Mouse (Mus musculus) liver, postnatal 0 days (tissue): ENCODE measurements at regions not wholly inside any gene's neighbourhood (a gene's known extent, or its start where the extent isn't known, plus 50 kb on each side); places are given as distances from the start of the nearest gene placed in this dataset.
"Not testable (repeated sequence)": the region's sequence is repeated elsewhere in the genome, so short reads cannot be mapped to it uniquely, and the experiment has no call there.

Source experiments
- ATAC-seq: fragments of 200-750 bp; cut with Nextera tagmentation; 2 replicates; pipeline ENCODE4 v1.8.0; 2017; ENCODE audit warnings: mild to moderate bottlenecking, moderate library complexity
- DNase-seq: peaks from one replicate; pipeline ENCODE4 v3.0.0-alpha.2; 2016
- H3K27ac ChIP-seq: fragments of 300-500 bp; sonication (generic); 2 replicates; pipeline ENCODE4 v1.5.1; 2014; ENCODE audit warnings: antibody characterized with exemption, moderate library complexity, mild to moderate bottlenecking, low read depth
- H3K27me3 ChIP-seq: fragments of 300-500 bp; sonication (generic); 2 replicates; pipeline ENCODE4 v1.6.1; 2014; ENCODE audit warnings: low read length, control low read depth, mixed read lengths; ENCODE audit not compliant: insufficient read depth
- H3K36me3 ChIP-seq: fragments of 300-500 bp; sonication (generic); replicated peaks from 2 replicates; pipeline ENCODE4 v1.6.1; 2014; ENCODE audit warnings: mild to moderate bottlenecking, control low read depth, low read length, moderate library complexity, mixed read lengths; ENCODE audit not compliant: insufficient read depth
- H3K4me1 ChIP-seq: fragments of 300-500 bp; sonication (generic); 2 replicates; pipeline ENCODE4 v1.6.1; 2014; ENCODE audit warnings: antibody characterized with exemption, mild to moderate bottlenecking, control low read depth; ENCODE audit not compliant: insufficient read depth
- H3K4me2 ChIP-seq: fragments of 300-500 bp; sonication (generic); 2 replicates; pipeline ENCODE4 v1.6.1; 2014; ENCODE audit warnings: low read depth, mild to moderate bottlenecking, low read length, moderate library complexity, mixed read lengths
- H3K4me3 ChIP-seq: fragments of 300-500 bp; sonication (generic); 2 replicates; pipeline ENCODE4 v1.5.1; 2014; ENCODE audit warnings: low read depth, low read length
- H3K9ac ChIP-seq: fragments of 300-500 bp; sonication (generic); replicated peaks from 2 replicates; pipeline ENCODE4 v1.6.1; 2014; ENCODE audit warnings: mild to moderate bottlenecking, moderate library complexity
- H3K9me3 ChIP-seq: fragments of 300-500 bp; sonication (generic); 2 replicates; pipeline ENCODE4 v1.6.1; 2016; ENCODE audit warnings: mild to moderate bottlenecking, control low read depth, low read length, mixed read lengths
- CTCF ChIP-seq: sonication (generic); IDR thresholded peaks from 2 replicates; pipeline ENCODE4 v1.5.1; 2016; ENCODE audit warnings: antibody characterized with exemption, low read depth
- EP300 ChIP-seq: IDR thresholded peaks from 2 replicates; pipeline ENCODE4 v1.6.1; 2016; ENCODE audit warnings: antibody characterized with exemption, low read depth, mild to moderate bottlenecking
- WGBS: fragments of 180-500 bp; shearing (Covaris S2); extraction: QIAGEN DNeasy Blood & Tissue Kit; methylation state at CpG from one replicate; pipeline ENCODE4 v1.1.7; 2014; ENCODE audit not compliant: insufficient replicate concordance; 5-methylcytosine and 5-hydroxymethylcytosine counted together

GRCm38 (mm10) chr13:10909122-10909751 lies 548.6 kb upstream of the Chrm3 start:
- no peak for ATAC-seq
- Histone ChIP-seq H3K27me3 (no peaks in the 10 kb centered on the region), H3K9ac (no peak overlapping the region), H3K36me3 (no peaks in the 10 kb centered on the region), H3K4me3 (no peak overlapping the region), H3K4me1 (no peaks in the 10 kb centered on the region), H3K4me2 (no peak overlapping the region), H3K9me3 (no peaks in the 10 kb centered on the region), H3K27ac (no peak overlapping the region)
- 31% methylated on average over 2 of the region's 2 CpGs for WGBS
- TF ChIP-seq EP300 (no peak), CTCF (no peak)
- DNase-seq: no peak

- ATAC-seq: no peak
Measured at GRCm38 (mm10) chr13:10867864-10868263, 507.2 kb upstream of the Chrm3 start.

GRCm38 (mm10) chr13:10855947-10856561 lies 495.4 kb upstream of the Chrm3 start:
- H3K27ac ChIP-seq, H3K9me3 ChIP-seq, H3K36me3 ChIP-seq, DNase-seq, H3K27me3 ChIP-seq, ATAC-seq, H3K4me2 ChIP-seq, H3K9ac ChIP-seq, H3K4me3 ChIP-seq, H3K4me1 ChIP-seq: not testable (repeated sequence)
- 81% methylated on average over 9 of the region's 9 CpGs for WGBS

More at GRCm38 (mm10) chr13:10867864-10868263, 507.2 kb upstream of the Chrm3 start:
- Histone ChIP-seq H3K4me2 (no peak overlapping the region), H3K36me3 (no peaks in the 10 kb centered on the region), H3K27ac (no peak overlapping the region), H3K27me3 (no peaks in the 10 kb centered on the region), H3K9me3 (no peaks in the 10 kb centered on the region), H3K9ac (no peak overlapping the region), H3K4me1 (no peaks in the 10 kb centered on the region), H3K4me3 (no peak overlapping the region)
- TF ChIP-seq CTCF: no peak
- TF ChIP-seq EP300: no peak
- no peak for DNase-seq
- WGBS: 68% methylated on average over 2 of the region's 2 CpGs

- Histone ChIP-seq H3K27ac (no peak overlapping the region), H3K4me2 (no peak overlapping the region), H3K9ac (no peak overlapping the region), H3K4me3 (no peak overlapping the region), H3K9me3 (no peaks in the 10 kb centered on the region), H3K4me1 (no peaks in the 10 kb centered on the region), H3K27me3 (no peaks in the 10 kb centered on the region), H3K36me3 (no peaks in the 10 kb centered on the region)
- DNase-seq: no peak
- no peak for ATAC-seq
- TF ChIP-seq CTCF: no peak
- TF ChIP-seq EP300: no peak
- WGBS: 79% methylated on average over 5 of the region's 5 CpGs
Measured at GRCm38 (mm10) chr13:10845212-10845611, 484.6 kb upstream of the Chrm3 start.

- TF ChIP-seq EP300 (no peak), CTCF (no peak)
- WGBS: 63% methylated on average over 3 of the region's 3 CpGs
- no peak for ATAC-seq
Measured at GRCm38 (mm10) chr13:10799351-10799913, 438.8 kb upstream of the Chrm3 start.

More at GRCm38 (mm10) chr13:10799351-10799913, 438.8 kb upstream of the Chrm3 start:
- Histone ChIP-seq H3K36me3 (no peaks in the 10 kb centered on the region), H3K4me2 (no peak overlapping the region), H3K9ac (no peak overlapping the region), H3K4me1 (no peaks in the 10 kb centered on the region), H3K27me3 (no peaks in the 10 kb centered on the region), H3K4me3 (no peak overlapping the region), H3K27ac (no peak overlapping the region), H3K9me3 (no peaks in the 10 kb centered on the region)
- DNase-seq: no peak
